Mouse (Mus musculus): ENCODE results near the gene Defb26. TPM values are rescaled to one million over a fixed set of nuclear protein-coding genes. Genes with fewer than 3 reads are reported as not detected.

Gene Defb26
- not detected in 2 replicates for polyA plus RNA-seq (2012; rRNA removed)

GRCm38 (mm10) chr2:152511592-152511991 is at the start of gene Defb26:
Gene Defb26, minus strand, starts transcription at chr2:152511692.

GRCm38 (mm10) chr2:152539944-152540710 is 28.6 kb upstream of the Defb26 start, which contains the start of gene Defb29:
Gene Defb29, minus strand, starts transcription at chr2:152540098.

GRCm38 (mm10) chr2:152517981-152518380 is 6.5 kb upstream of the Defb26 start, which contains the start of gene Defb28:
Gene Defb28, plus strand, starts transcription at chr2:152518255.

GRCm38 (mm10) chr2:152490038-152490437 is 21.5 kb downstream of the Defb26 start, which contains the start of gene Defb22:
Gene Defb22, minus strand, starts transcription at chr2:152490138.

GRCm38 (mm10) chr2:152476763-152477162 is 34.7 kb downstream of the Defb26 start, which contains the start of gene Defb20:
Gene Defb20, plus strand, starts transcription at chr2:152477063.

GRCm38 (mm10) chr2:152464570-152465150 is 46.8 kb downstream of the Defb26 start, which contains the start of gene Defb23:
Gene Defb23, minus strand, starts transcription at chr2:152464620.

Other genes with a start within 250 kb of the Defb26 start
- 9.2 and 9.9 TPM in 2 replicates for gene Tbc1d20, start 217.9 kb downstream of the Defb26 start, polyA plus RNA-seq (2012; rRNA removed)
- 42.7 and 45.8 TPM in 2 replicates for gene Rbck1, start 179.0 kb downstream of the Defb26 start, polyA plus RNA-seq (2012; rRNA removed)
- gene Trib3, start 167.7 kb downstream of the Defb26 start, polyA plus RNA-seq (2012; rRNA removed): 0.77 and 1.8 TPM in 2 replicates
- gene Nrsn2, start 135.1 kb downstream of the Defb26 start, polyA plus RNA-seq (2012; rRNA removed): not detected in 2 replicates
- gene Sox12, start 113.6 kb downstream of the Defb26 start, polyA plus RNA-seq (2012; rRNA removed): 4.1 and 4.3 TPM in 2 replicates
- gene Zcchc3, start 96.7 kb downstream of the Defb26 start, polyA plus RNA-seq (2012; rRNA removed): 8.2 and 10.2 TPM in 2 replicates
- gene 6820408C15Rik, start 96.1 kb downstream of the Defb26 start, polyA plus RNA-seq (2012; rRNA removed): 0.20 and 0.24 TPM in 2 replicates
- not detected in 2 replicates for gene Defb23, start 47.1 kb downstream of the Defb26 start, polyA plus RNA-seq (2012; rRNA removed)
- not detected in 2 replicates for gene Defb20, start 34.6 kb downstream of the Defb26 start, polyA plus RNA-seq (2012; rRNA removed)
- not detected in 2 replicates for gene Defb22, start 21.6 kb downstream of the Defb26 start, polyA plus RNA-seq (2012; rRNA removed)
- not detected in 2 replicates for gene Defb28, start 6.6 kb upstream of the Defb26 start, polyA plus RNA-seq (2012; rRNA removed)
- gene Defb29, start 28.4 kb upstream of the Defb26 start, polyA plus RNA-seq (2012; rRNA removed): not detected in 2 replicates
- not detected in 2 replicates for gene Gm17416, start 57.6 kb upstream of the Defb26 start, polyA plus RNA-seq (2012; rRNA removed)
- not detected in 2 replicates for gene Defb21, start 61.1 kb upstream of the Defb26 start, polyA plus RNA-seq (2012; rRNA removed)
- gene Defb19, start 68.6 kb upstream of the Defb26 start, polyA plus RNA-seq (2012; rRNA removed): not detected in 2 replicates
- gene Defb45, start 87.7 kb upstream of the Defb26 start, polyA plus RNA-seq (2012; rRNA removed): not detected in 2 replicates
- not detected in 2 replicates for gene Defb36, start 92.6 kb upstream of the Defb26 start, polyA plus RNA-seq (2012; rRNA removed)
- gene Defb25, start 111.4 kb upstream of the Defb26 start, polyA plus RNA-seq (2012; rRNA removed): 0.24 TPM in 1 of 2 replicates, not detected in the other
- gene Rem1, start 115.3 kb upstream of the Defb26 start, polyA plus RNA-seq (2012; rRNA removed): 0.46 and 0.52 TPM in 2 replicates
- gene H13, start 157.8 kb upstream of the Defb26 start, polyA plus RNA-seq (2012; rRNA removed): 26.2 and 27.6 TPM in 2 replicates
- gene Mcts2, start 175.3 kb upstream of the Defb26 start, polyA plus RNA-seq (2012; rRNA removed): 10.0 and 11.0 TPM in 2 replicates
- gene Id1, start 224.6 kb upstream of the Defb26 start, polyA plus RNA-seq (2012; rRNA removed): 41.7 and 43.3 TPM in 2 replicates
- 0.58 and 0.84 TPM in 2 replicates for gene Cox4i2, start 242.5 kb upstream of the Defb26 start, polyA plus RNA-seq (2012; rRNA removed)

All from liver, embryonic 14 days (tissue).